Mouse (Mus musculus): ENCODE results near the gene Gjb1. TPM values are rescaled to one million over a fixed set of nuclear protein-coding genes. Genes with fewer than 3 reads are reported as not detected.

The Gjb1 gene
- polyA plus RNA-seq (2012; fragmentation: generic; extraction: Trizol) = not detected
- long read RNA-seq, experiment 1 = 0 reads
- long read RNA-seq, experiment 2 = 0 reads

DNA sequence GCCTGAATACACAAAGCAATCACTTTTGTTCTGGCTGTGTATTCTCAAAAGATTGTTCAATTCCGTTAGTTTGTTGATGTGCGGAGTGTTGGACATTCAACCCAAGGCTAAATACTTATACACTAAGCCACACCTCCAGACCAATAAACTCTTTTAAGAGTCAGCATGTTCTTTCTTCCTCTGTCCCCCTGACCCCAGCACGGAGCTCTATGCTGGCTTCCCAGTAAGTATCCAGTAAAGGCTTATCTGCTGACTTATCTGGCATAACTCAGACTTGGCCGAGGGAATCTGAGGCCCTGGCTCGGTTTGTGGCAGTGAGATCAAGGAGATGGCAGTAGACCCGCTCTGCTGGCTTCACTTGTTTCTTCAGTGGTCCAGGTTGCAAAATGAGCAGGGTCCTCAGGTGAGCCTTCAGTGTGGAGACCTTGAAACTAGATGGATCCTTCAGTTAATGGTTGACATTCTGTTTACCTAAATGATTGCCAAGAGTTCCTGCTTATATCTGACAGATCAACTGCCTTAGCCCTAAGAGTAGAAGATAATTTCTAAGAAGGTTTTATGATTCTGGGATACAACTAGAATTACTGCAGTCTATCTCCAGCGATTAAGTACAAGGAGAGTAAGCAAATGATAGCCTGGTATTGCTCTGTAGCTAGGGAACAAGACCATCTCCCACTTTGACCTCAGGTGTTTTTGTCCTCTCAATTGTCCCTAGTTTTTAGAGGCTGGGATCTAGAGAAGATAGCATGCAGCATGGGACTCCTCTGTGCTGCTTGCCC, at the start of gene Gjb1:
Gene Gjb1, plus strand, starts transcription at position 189 of the 779 bp plus-strand sequence.
- Histone ChIP-seq H3K4me3 (ENCODE audit: insufficient read depth, poor library complexity, severe bottlenecking) (no peak within 1 kb of the TSS), H3K27me3 (ENCODE audit: control insufficient read depth, insufficient read depth, insufficient read length) (no peaks in the 10 kb centered on the region), H3K36me3 (ENCODE audit: control insufficient read depth, insufficient read depth) (no peaks in the 10 kb centered on the region), H3K79me3 (ENCODE audit: low read depth) (no peaks in the 10 kb centered on the region), H3K79me2 (ENCODE audit: control insufficient read depth, insufficient read depth) (no peaks in the 10 kb centered on the region), H3ac (ENCODE audit: control insufficient read depth, insufficient read length, low read depth) (no peak within 1 kb of the TSS)
- TF ChIP-seq MYOD1 (IDR thresholded peaks at IDR 0.05; ENCODE audit: control insufficient read depth, insufficient read length, low read depth) (no peak), CEBPB (IDR thresholded peaks at IDR 0.05; ENCODE audit: low read depth) (no peak), CTCF (IDR thresholded peaks at IDR 0.05; ENCODE audit: control insufficient read depth, insufficient read depth, insufficient read length) (no peak), USF1 (IDR thresholded peaks at IDR 0.05; ENCODE audit: low read depth) (no peak), MYOG (IDR thresholded peaks at IDR 0.05; ENCODE audit: control insufficient read depth, extremely low read depth, insufficient read length) (no peak), FOSL1 (IDR thresholded peaks at IDR 0.05; ENCODE audit: insufficient read depth, low read length, poor library complexity, severe bottlenecking) (no peak), MAX (IDR thresholded peaks at IDR 0.05) (no peak)

DNA sequence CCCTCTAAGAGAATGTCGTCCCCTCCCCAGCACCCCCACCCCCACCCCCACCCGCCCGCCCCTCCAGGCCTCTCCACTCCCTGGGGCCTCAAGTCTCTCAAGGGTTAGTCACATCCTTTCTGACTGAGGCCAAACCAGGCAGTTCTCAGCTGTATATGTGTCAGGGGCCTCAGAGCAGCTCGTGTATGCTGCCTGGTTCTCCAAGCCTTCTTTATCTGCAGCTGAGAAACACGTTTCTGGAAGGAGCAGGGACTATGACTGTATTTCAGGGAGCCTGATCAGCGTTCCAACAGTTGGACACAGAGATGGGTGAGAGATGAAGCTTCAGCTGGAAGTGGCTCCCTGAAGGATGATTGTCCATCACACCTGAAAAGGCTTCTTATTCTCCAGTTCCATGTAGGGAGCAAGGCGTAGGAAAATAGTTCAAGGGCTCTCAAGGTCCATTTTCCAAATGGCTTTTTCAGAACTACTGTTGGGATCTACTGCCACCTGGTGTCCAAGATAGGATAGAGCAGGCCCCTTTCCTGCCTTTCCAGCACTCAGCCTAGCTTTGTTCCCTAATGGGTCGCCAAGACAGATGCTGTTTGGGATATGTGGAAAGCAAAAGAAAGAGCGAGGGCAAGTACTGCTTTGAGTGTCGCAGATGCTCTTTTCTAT, 46.7 kb upstream of the Gjb1 start:
- TF ChIP-seq USF1 (IDR thresholded peaks at IDR 0.05; ENCODE audit: low read depth) = no peak
- TF ChIP-seq CTCF (IDR thresholded peaks at IDR 0.05; ENCODE audit: control insufficient read depth, insufficient read depth, insufficient read length) = peak; percentile 23
- Histone ChIP-seq H3K36me3 (ENCODE audit: control insufficient read depth, insufficient read depth) (no peaks in the 10 kb centered on the region), H3ac (ENCODE audit: control insufficient read depth, insufficient read length, low read depth) (peak overlapping the region; percentile 44), H3K79me3 (ENCODE audit: low read depth) (no peaks in the 10 kb centered on the region), H3K79me2 (ENCODE audit: control insufficient read depth, insufficient read depth) (no peaks in the 10 kb centered on the region), H3K27me3 (ENCODE audit: control insufficient read depth, insufficient read depth, insufficient read length) (no peaks in the 10 kb centered on the region), H3K4me3 (ENCODE audit: insufficient read depth, poor library complexity, severe bottlenecking) (no peak overlapping the region)

DNA sequence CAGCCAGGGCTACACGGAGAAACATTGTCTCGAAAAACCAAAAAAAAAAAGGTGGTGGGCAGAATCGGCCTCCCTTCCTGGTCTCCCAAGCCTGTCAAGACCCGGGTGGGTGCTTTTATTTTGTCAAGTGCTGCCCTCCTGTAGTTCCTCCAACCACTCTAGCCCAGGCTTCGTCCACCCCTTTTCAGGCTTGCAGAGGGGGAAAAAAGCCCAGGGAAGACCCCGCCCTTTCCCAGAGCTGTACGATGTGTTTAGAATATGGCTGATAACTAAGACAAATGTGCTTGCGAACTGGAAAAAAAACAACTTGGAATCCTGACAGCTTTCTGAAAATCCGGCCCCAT, 44.2 kb upstream of the Gjb1 start:
- H3K27me3 ChIP-seq (ENCODE audit: control insufficient read depth, insufficient read depth, insufficient read length) = no peaks in the 10 kb centered on the region
- no peaks in the 10 kb centered on the region for H3K36me3 ChIP-seq (ENCODE audit: control insufficient read depth, insufficient read depth)
- H3K4me3 ChIP-seq (ENCODE audit: insufficient read depth, poor library complexity, severe bottlenecking) = no peak overlapping the region

DNA sequence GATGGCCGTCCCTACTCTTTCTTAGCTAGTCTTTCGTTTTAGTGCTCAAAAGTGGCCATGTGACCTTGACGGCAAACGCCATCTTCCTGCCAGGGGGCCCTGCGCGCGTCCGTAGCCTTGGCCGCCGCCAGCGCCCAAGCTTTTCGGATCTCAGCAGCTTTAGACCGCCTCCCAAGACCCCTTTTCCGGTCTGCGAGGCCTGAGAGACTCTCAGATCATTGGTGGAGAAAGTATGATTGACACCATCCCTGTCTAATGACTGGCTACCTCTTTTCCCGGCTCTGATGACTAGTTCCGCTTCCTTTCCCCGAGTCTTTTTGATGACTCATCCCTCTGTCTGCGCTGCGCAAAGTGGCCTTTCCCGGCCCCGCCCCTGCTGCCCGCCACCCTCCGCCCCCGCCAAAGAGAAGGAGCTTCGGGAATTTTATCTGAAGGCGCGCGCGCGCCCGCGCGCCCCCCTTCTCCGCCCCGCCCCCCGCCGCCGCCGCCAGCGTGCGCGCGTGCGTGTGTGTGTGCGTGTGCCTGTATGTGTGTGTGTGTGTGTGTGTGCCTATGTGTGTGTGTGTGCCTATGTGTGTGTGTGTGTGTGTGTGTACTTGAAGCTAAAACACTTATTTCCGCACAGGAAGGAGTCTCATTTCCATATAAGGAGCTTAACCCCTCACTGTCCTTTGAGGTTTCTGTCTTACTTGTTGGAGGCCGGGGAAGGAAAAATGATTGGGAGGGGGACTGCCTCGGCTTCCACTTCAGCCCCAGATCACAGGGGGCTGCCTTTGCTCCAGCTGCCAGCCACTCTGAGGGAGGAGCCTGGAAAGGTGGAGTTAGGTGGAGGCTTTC, 43.6 kb upstream of the Gjb1 start:
- no peaks in the 10 kb centered on the region for H3K79me2 ChIP-seq (ENCODE audit: control insufficient read depth, insufficient read depth)
- H3K27me3 ChIP-seq (ENCODE audit: control insufficient read depth, insufficient read depth, insufficient read length) = no peaks in the 10 kb centered on the region
- TF ChIP-seq CEBPB (IDR thresholded peaks at IDR 0.05; ENCODE audit: low read depth) = no peak
- TF ChIP-seq USF1 (IDR thresholded peaks at IDR 0.05; ENCODE audit: low read depth) = peak; percentile 59
- peak overlapping the region; percentile 57 for H3ac ChIP-seq (ENCODE audit: control insufficient read depth, insufficient read length, low read depth)
- H3K4me3 ChIP-seq (ENCODE audit: insufficient read depth, poor library complexity, severe bottlenecking) = peak overlapping the region; percentile 6
- no peaks in the 10 kb centered on the region for H3K36me3 ChIP-seq (ENCODE audit: control insufficient read depth, insufficient read depth)
- no peaks in the 10 kb centered on the region for H3K79me3 ChIP-seq (ENCODE audit: low read depth)

More for the DNA sequence above, 44.2 kb upstream of the Gjb1 start:
- TF ChIP-seq FOSL1 (IDR thresholded peaks at IDR 0.05; ENCODE audit: insufficient read depth, low read length, poor library complexity, severe bottlenecking) (no peak), MAX (IDR thresholded peaks at IDR 0.05) (no peak), USF1 (IDR thresholded peaks at IDR 0.05; ENCODE audit: low read depth) (no peak), MYOD1 (IDR thresholded peaks at IDR 0.05; ENCODE audit: control insufficient read depth, insufficient read length, low read depth) (no peak), MYOG (IDR thresholded peaks at IDR 0.05; ENCODE audit: control insufficient read depth, extremely low read depth, insufficient read length) (no peak), CEBPB (IDR thresholded peaks at IDR 0.05; ENCODE audit: low read depth) (no peak), CTCF (IDR thresholded peaks at IDR 0.05; ENCODE audit: control insufficient read depth, insufficient read depth, insufficient read length) (no peak)
- no peaks in the 10 kb centered on the region for H3K79me2 ChIP-seq (ENCODE audit: control insufficient read depth, insufficient read depth)
- H3K79me3 ChIP-seq (ENCODE audit: low read depth) = no peaks in the 10 kb centered on the region
- peak overlapping the region; percentile 57 for H3ac ChIP-seq (ENCODE audit: control insufficient read depth, insufficient read length, low read depth)

DNA sequence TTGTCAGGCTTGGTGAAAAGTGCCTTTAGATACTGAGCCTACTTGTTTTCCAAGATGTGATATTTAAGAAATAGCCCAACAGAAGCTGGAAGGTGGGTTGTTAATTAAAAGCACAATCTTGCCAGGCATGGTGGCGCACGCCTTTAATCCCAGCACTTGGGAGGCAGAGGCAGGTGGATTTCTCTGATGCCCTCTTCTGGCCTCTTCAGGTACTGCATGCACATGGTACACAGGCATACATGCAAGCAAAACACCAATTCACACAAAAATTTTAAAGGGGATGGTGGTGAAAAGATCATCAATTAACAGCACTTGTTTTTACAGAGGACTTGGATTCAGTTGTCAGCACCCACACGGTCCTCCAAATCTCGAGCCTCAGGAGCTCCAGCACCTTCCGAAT, 41.6 kb upstream of the Gjb1 start:
- Histone ChIP-seq H3ac (ENCODE audit: control insufficient read depth, insufficient read length, low read depth) (no peak overlapping the region), H3K79me3 (ENCODE audit: low read depth) (no peaks in the 10 kb centered on the region), H3K4me3 (ENCODE audit: insufficient read depth, poor library complexity, severe bottlenecking) (no peak overlapping the region), H3K36me3 (ENCODE audit: control insufficient read depth, insufficient read depth) (no peaks in the 10 kb centered on the region), H3K79me2 (ENCODE audit: control insufficient read depth, insufficient read depth) (no peaks in the 10 kb centered on the region), H3K27me3 (ENCODE audit: control insufficient read depth, insufficient read depth, insufficient read length) (no peaks in the 10 kb centered on the region)
- no peak for TF ChIP-seq MYOD1 (IDR thresholded peaks at IDR 0.05; ENCODE audit: control insufficient read depth, insufficient read length, low read depth)
- no peak for TF ChIP-seq FOSL1 (IDR thresholded peaks at IDR 0.05; ENCODE audit: insufficient read depth, low read length, poor library complexity, severe bottlenecking)
- TF ChIP-seq MAX (IDR thresholded peaks at IDR 0.05) = no peak

Data from C2C12 (cell line).